Mouse (Mus musculus): ENCODE results near the gene Sash1. TPM values are rescaled to one million over a fixed set of nuclear protein-coding genes. Genes with fewer than 3 reads are reported as not detected.

Sash1 gene
- polyA plus RNA-seq (2015; fragmentation: Nextera tagmentation; extraction: Ambion mirVana) = 5.4 and 5.5 TPM in 2 replicates

- Histone ChIP-seq H3K4me3 (replicated peaks) (peak within 1 kb of the TSS; percentile 71), H3K4me2 (peak within 1 kb of the TSS; percentile 85), H3K4me1 (no peaks in the 10 kb centered on the region), H3K27me3 (replicated peaks) (no peaks in the 10 kb centered on the region), H3K9me3 (no peaks in the 10 kb centered on the region), H3K27ac (peak within 1 kb of the TSS; percentile 98), H3K36me3 (no peaks in the 10 kb centered on the region), H3K9ac (peak within 1 kb of the TSS; percentile 62)
- under 1% methylated on average over 80 of the region's 80 CpGs for whole genome bisulfite sequencing
- peak; percentile 92 for ATAC-seq (ENCODE audit: insufficient read depth, low FRiP score, low read depth)
Measured at GRCm38 (mm10) chr10:8885630-8886527, at the start of gene Sash1. Sash1 (minus strand) TSS chr10:8886070.

- no peak overlapping the region for H3K4me2 ChIP-seq
- 51% methylated on average over 4 of the region's 4 CpGs for WGBS
- no peaks in the 10 kb centered on the region for H3K36me3 ChIP-seq
- H3K9ac ChIP-seq = no peak overlapping the region
- H3K27ac ChIP-seq = no peak overlapping the region
- no peaks in the 10 kb centered on the region for H3K9me3 ChIP-seq
- H3K4me3 ChIP-seq (replicated peaks) = no peak overlapping the region
- H3K27me3 ChIP-seq (replicated peaks) = no peaks in the 10 kb centered on the region
- ATAC-seq (ENCODE audit: insufficient read depth, low FRiP score, low read depth) = no peak
- no peaks in the 10 kb centered on the region for H3K4me1 ChIP-seq
Measured at GRCm38 (mm10) chr10:8935601-8936000, 49.7 kb upstream of the Sash1 start.

- Histone ChIP-seq H3K4me2 (no peak overlapping the region), H3K4me3 (replicated peaks) (no peak overlapping the region), H3K9ac (no peak overlapping the region), H3K4me1 (no peaks in the 10 kb centered on the region), H3K9me3 (no peaks in the 10 kb centered on the region), H3K27ac (no peak overlapping the region), H3K36me3 (no peaks in the 10 kb centered on the region), H3K27me3 (replicated peaks) (no peaks in the 10 kb centered on the region)
- ATAC-seq (ENCODE audit: insufficient read depth, low FRiP score, low read depth) = no peak
- WGBS = 84% methylated on average over 10 of the region's 10 CpGs
Measured at GRCm38 (mm10) chr10:8933451-8934372, 47.8 kb upstream of the Sash1 start.

DNA sequence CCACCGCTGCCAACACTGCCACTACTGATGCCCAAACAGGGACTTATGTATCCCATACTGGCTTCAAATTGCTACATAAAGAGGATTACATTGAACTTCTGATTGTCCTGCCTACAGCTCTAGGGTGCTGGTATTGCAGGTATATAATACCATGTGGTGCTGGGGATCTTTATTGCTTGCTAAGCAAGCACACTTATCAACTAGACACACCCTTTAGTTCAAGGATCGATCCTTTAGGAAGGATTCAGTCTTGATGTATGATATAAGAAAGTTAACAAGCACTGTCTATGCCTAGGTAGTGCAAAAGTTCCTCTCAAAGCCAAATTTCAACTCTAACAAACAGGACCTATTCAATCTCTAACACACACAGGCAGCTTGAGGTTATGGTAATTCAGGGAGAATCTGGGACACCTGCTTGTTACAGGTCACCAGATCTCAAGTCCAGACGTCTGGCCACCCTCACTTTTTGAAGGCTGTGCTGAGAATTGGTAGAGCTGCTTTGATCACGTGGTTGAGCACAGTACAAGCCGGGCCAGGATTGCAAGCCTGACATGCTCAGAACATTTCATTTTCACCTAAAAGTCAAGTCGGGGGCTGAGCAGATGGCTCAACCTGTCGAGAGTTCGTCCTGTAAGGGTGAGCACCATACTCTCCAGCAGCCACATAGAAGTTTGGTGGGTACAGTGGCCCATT, 45.8 kb upstream of the Sash1 start:
- WGBS = 74% methylated on average over 8 of the region's 8 CpGs
- no peak overlapping the region for H3K4me2 ChIP-seq
- ATAC-seq (ENCODE audit: insufficient read depth, low FRiP score, low read depth) = no peak
- H3K9ac ChIP-seq = no peak overlapping the region
- no peak overlapping the region for H3K27ac ChIP-seq
- H3K4me3 ChIP-seq (replicated peaks) = no peak overlapping the region
- no peaks in the 10 kb centered on the region for H3K36me3 ChIP-seq
- H3K4me1 ChIP-seq = no peaks in the 10 kb centered on the region
- H3K27me3 ChIP-seq (replicated peaks) = no peaks in the 10 kb centered on the region
- H3K9me3 ChIP-seq = no peaks in the 10 kb centered on the region

DNA sequence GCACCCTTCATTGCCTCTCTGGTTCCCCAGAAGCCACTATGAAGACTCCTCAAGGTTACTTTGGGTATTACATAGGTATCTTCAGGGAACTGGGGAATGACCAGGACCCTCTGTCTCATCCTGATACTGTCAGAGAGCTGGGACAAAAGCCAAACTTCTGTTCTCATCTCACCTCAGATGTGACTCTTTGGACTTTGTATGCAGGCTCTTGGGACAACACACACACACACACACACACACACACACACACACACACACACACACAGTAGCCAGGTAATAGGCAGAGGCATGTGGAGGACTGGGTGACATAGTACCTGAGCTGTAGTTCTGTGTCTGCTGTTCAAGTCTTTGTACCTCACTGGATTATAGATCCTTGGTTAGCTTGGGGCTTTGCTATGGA, 44.8 kb upstream of the Sash1 start:
- H3K4me1 ChIP-seq = no peaks in the 10 kb centered on the region
- no peak overlapping the region for H3K27ac ChIP-seq
- no peak overlapping the region for H3K4me3 ChIP-seq (replicated peaks)
- H3K4me2 ChIP-seq = no peak overlapping the region
- H3K36me3 ChIP-seq = no peaks in the 10 kb centered on the region
- no peaks in the 10 kb centered on the region for H3K9me3 ChIP-seq
- no peak overlapping the region for H3K9ac ChIP-seq
- no peaks in the 10 kb centered on the region for H3K27me3 ChIP-seq (replicated peaks)
- ATAC-seq (ENCODE audit: insufficient read depth, low FRiP score, low read depth) = no peak

DNA sequence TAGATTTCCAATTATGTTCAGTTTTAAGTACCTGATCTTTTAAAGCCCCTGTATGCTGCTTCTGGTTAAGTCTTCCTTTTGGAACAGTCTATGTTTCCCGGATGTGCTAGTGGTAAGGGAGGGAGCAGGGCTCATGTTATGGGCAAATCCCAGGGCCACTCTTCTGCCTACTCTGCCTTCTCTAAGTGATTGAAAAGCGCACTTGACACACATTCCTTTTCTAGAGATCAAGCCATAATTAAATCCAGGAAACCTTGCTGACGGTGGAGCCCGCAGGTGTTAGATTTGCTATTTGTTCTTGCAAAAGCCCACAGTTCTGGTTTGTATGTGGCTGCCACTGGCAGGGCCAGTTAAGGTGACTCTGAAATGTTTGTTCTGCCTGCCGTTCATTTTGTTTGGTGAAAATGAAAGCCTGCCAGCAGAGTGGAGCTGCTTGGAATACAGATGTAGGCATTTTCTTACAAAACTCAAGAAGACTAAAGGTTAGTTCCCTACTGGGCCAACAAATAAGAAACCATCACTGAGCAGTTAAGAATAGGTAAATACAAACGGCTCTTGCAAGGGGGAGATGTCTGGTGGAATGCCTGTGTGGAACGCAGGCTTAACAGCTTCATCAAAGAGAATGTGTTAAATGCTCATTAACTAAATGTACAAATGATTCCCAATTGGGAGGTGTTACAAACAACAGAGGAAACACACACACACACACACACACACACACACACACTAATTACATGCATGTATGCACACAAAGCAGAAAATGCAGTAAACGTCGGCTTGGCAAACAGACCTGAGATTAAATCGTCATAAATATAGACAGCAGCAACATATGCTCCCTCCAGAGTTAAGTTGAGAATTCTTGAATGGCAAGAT, 43.1 kb upstream of the Sash1 start:
- WGBS = 63% methylated on average over 10 of the region's 10 CpGs
- Histone ChIP-seq H3K9ac (no peak overlapping the region), H3K9me3 (no peaks in the 10 kb centered on the region), H3K36me3 (no peaks in the 10 kb centered on the region), H3K4me1 (no peaks in the 10 kb centered on the region), H3K4me3 (replicated peaks) (no peak overlapping the region), H3K27me3 (replicated peaks) (no peaks in the 10 kb centered on the region), H3K4me2 (no peak overlapping the region), H3K27ac (no peak overlapping the region)
- no peak for ATAC-seq (ENCODE audit: insufficient read depth, low FRiP score, low read depth)

GRCm38 (mm10) chr10:8928261-8928660, 42.4 kb upstream of the Sash1 start:
- no peak overlapping the region for H3K4me2 ChIP-seq
- ATAC-seq (ENCODE audit: insufficient read depth, low FRiP score, low read depth) = no peak
- H3K36me3 ChIP-seq = no peaks in the 10 kb centered on the region
- H3K9ac ChIP-seq = no peak overlapping the region
- H3K4me3 ChIP-seq (replicated peaks) = no peak overlapping the region
- H3K27ac ChIP-seq = no peak overlapping the region
- H3K4me1 ChIP-seq = no peaks in the 10 kb centered on the region
- no peaks in the 10 kb centered on the region for H3K27me3 ChIP-seq (replicated peaks)
- no peaks in the 10 kb centered on the region for H3K9me3 ChIP-seq

- Histone ChIP-seq H3K27me3 (replicated peaks) (no peaks in the 10 kb centered on the region), H3K36me3 (no peaks in the 10 kb centered on the region), H3K27ac (no peak overlapping the region), H3K9me3 (no peaks in the 10 kb centered on the region), H3K4me1 (no peaks in the 10 kb centered on the region), H3K4me2 (no peak overlapping the region), H3K9ac (no peak overlapping the region), H3K4me3 (replicated peaks) (no peak overlapping the region)
- no peak for ATAC-seq (ENCODE audit: insufficient read depth, low FRiP score, low read depth)
- WGBS = 91% methylated on average over 3 of the region's 3 CpGs
Measured at GRCm38 (mm10) chr10:8926906-8927305, 41.0 kb upstream of the Sash1 start.

GRCm38 (mm10) chr10:8926295-8926694, 40.4 kb upstream of the Sash1 start:
- WGBS = 77% methylated on average over 3 of the region's 3 CpGs
- no peak for ATAC-seq (ENCODE audit: insufficient read depth, low FRiP score, low read depth)

GRCm38 (mm10) chr10:8925299-8925698, 39.4 kb upstream of the Sash1 start:
- Histone ChIP-seq H3K27me3 (replicated peaks) (no peaks in the 10 kb centered on the region), H3K4me2 (no peak overlapping the region), H3K4me3 (replicated peaks) (no peak overlapping the region), H3K4me1 (no peaks in the 10 kb centered on the region), H3K27ac (no peak overlapping the region), H3K36me3 (no peaks in the 10 kb centered on the region), H3K9me3 (no peaks in the 10 kb centered on the region), H3K9ac (no peak overlapping the region)
- 51% methylated on average over 5 of the region's 5 CpGs for WGBS
- ATAC-seq (ENCODE audit: insufficient read depth, low FRiP score, low read depth) = no peak

More at GRCm38 (mm10) chr10:8926295-8926694, 40.4 kb upstream of the Sash1 start:
- Histone ChIP-seq H3K36me3 (no peaks in the 10 kb centered on the region), H3K4me3 (replicated peaks) (no peak overlapping the region), H3K4me1 (no peaks in the 10 kb centered on the region), H3K27me3 (replicated peaks) (no peaks in the 10 kb centered on the region), H3K4me2 (no peak overlapping the region), H3K9me3 (no peaks in the 10 kb centered on the region), H3K27ac (no peak overlapping the region), H3K9ac (no peak overlapping the region)

DNA sequence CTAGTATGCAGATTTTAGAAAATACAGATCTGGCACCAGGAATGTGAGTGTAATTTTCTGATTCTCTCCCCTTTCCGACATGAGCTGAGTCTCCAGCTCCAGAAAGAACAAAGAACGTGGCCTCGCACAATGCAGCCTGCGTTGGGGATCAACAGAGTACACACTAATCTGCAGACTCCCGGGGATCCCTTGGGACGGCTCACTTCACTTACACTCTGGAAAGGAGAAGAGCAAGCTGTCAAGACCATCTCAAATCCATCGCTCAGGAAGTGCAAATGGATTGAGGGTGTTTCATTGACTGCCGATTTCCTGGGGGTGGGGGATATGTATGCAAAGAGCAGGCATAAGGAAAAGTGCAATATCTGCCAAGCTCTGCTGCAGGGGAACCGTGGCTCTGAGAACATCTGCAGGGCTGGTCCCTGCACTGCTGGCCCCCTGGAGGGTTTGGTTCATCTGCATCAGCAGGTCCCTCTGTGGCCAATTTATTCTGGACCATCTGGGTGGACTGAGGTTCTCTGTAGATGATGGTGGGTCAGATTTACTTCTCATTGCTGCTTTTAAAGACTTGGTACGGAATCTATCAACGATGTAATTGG, 35.3 kb upstream of the Sash1 start:
- ATAC-seq (ENCODE audit: insufficient read depth, low FRiP score, low read depth) = no peak
- 65% methylated on average over 11 of the region's 11 CpGs for WGBS
- Histone ChIP-seq H3K4me1 (no peaks in the 10 kb centered on the region), H3K27ac (no peak overlapping the region), H3K9me3 (no peaks in the 10 kb centered on the region), H3K4me2 (no peak overlapping the region), H3K9ac (no peak overlapping the region), H3K4me3 (replicated peaks) (no peak overlapping the region), H3K27me3 (replicated peaks) (no peaks in the 10 kb centered on the region), H3K36me3 (no peaks in the 10 kb centered on the region)
